ENCODE assay signal across 32 mouse cellular contexts in the genomic region with DNA sequence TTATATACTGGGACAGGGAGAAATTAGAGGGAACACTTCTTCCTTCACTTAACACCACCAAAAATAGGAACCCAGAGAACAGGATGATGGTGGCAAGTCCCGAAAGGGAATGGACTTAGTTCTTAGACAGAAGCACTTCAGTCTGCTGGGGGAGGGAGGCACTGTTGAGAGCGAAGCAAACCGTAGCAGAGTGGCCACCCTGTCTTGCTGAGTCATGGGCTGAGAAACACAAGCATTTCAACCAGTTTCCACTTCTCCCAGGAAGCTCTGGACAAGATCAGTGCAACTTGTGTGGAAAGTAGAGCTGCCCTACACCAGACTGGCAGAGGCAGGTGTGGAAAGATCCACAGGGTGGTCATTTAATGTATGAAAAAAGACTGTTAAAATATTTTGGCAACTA. TPM values are rescaled to one million over a fixed set of nuclear protein-coding genes. Genes with fewer than 3 reads are reported as not detected.
DNase-seq lines count a peak whose midpoint lies in the region; ATAC-seq and TF ChIP-seq lines count a peak whose summit lies in the region.
"Had no signal": no experiment of that assay in that cellular context is flagged by ENCODE, and none has a peak within 500 bp of the region (broad histone marks: within the 10 kb centered on the region; RNA-seq: fewer than 3 reads in every experiment).

No protein-coding gene starts in this region.

- H3K36me3 ChIP-seq in heart, adult 2 months (ENCODE audit: control insufficient read depth, insufficient read depth, low read length) = no peaks in the 10 kb centered on the region; the same call in 1 of the 2 replicates
- H3K36me3 ChIP-seq in heart, embryonic 11.5 days (ENCODE audit: control insufficient read depth, insufficient read depth, low read length) = peaks cover 72% of the 10 kb centered on the region
- H3K36me3 ChIP-seq in macrophage (ENCODE audit: inconsistent target) = peaks cover 80% of the 10 kb centered on the region
- H3K36me3 ChIP-seq in forebrain, embryonic 11.5 days (ENCODE audit: control insufficient read depth, insufficient read depth, low read length) = peaks cover 22% of the 10 kb centered on the region

- H3K9me3 ChIP-seq in heart, embryonic 11.5 days (replicated peaks; ENCODE audit: control insufficient read depth, low read length) = no peaks in the 10 kb centered on the region
- no peaks in the 10 kb centered on the region for H3K9me3 ChIP-seq in forebrain, embryonic 11.5 days (ENCODE audit: control insufficient read depth, low read length)
- H3K9me3 ChIP-seq: forebrain, embryonic 12.5 days; limb, embryonic 10.5 days; midbrain, embryonic 10.5 days had no signal

- H3K79me2 ChIP-seq in heart, adult 2 months (replicated peaks; ENCODE audit: control insufficient read depth, insufficient read depth, low read length) = no peaks in the 10 kb centered on the region
- H3K79me2 ChIP-seq in macrophage (ENCODE audit: inconsistent target) = no peaks in the 10 kb centered on the region

- DNase-seq in heart, adult 2 months = no peak
- DNase-seq in 416B (ENCODE audit: low read depth) (peak; percentile 44), NIH3T3 (ENCODE audit: low read depth) (peak; percentile 15)
- DNase-seq in layer of hippocampus, adult 11-12 months (ENCODE audit: low spot score) = no peak
- DNase-seq in forebrain, embryonic 11.5 days (ENCODE audit: low spot score) = no peak
- DNase-seq: adrenal gland, postnatal 14 days; cerebellum, adult 11 months; cerebellum, adult 9-11 months; gastrocnemius, postnatal 10 days; heart, postnatal 4 days; kidney, adult 18-20 months; kidney, postnatal 4 days; liver, postnatal 0 days; lung, postnatal 10 days; thymus, adult 18-20 months; thymus, postnatal 4 days had no signal

- no peak for ATAC-seq in heart, embryonic 11.5 days (replicated peaks; ENCODE audit: insufficient number of reproducible peaks, low FRiP score, low TSS enrichment)
- ATAC-seq in forebrain, embryonic 11.5 days (replicated peaks; ENCODE audit: low FRiP score) = no peak
- ATAC-seq: inflammation-experienced regulatory T-cells, adult 6 months; midbrain, embryonic 16.5 days had no signal

- no peak for TF ChIP-seq POLR2A in heart, adult 2 months (IDR thresholded peaks at IDR 0.05; ENCODE audit: insufficient read depth, low read depth, low read length)

- no peaks in the 10 kb centered on the region for H3K27me3 ChIP-seq in heart, adult 2 months (ENCODE audit: control insufficient read depth, insufficient read depth, low read length)
- no peaks in the 10 kb centered on the region for H3K27me3 ChIP-seq in heart, embryonic 11.5 days (ENCODE audit: control insufficient read depth, insufficient read depth, low read length)
- no peaks in the 10 kb centered on the region for H3K27me3 ChIP-seq in forebrain, embryonic 11.5 days (ENCODE audit: control insufficient read depth, insufficient read depth, low read length)
- H3K27me3 ChIP-seq: forebrain, embryonic 12.5 days had no signal

- H3K27ac ChIP-seq in heart, adult 2 months = peak overlapping the region; percentile 28; the same call in 1 of the 2 replicates
- H3K27ac ChIP-seq in heart, embryonic 11.5 days (ENCODE audit: low read depth, low read length) = no peak overlapping the region
- peak overlapping the region; percentile 31 for H3K27ac ChIP-seq in macrophage
- H3K27ac ChIP-seq in forebrain, embryonic 11.5 days (ENCODE audit: low read depth, low read length) = no peak overlapping the region
- H3K27ac ChIP-seq: forebrain, embryonic 12.5 days; hindbrain, embryonic 14.5 days; limb, embryonic 10.5 days; midbrain, embryonic 10.5 days had no signal

- H3K9ac ChIP-seq in heart, adult 2 months (ENCODE audit: low read depth, low read length) = no peak overlapping the region
- no peak overlapping the region for H3K9ac ChIP-seq in heart, embryonic 11.5 days (ENCODE audit: low read depth, low read length)
- no peak overlapping the region for H3K9ac ChIP-seq in forebrain, embryonic 11.5 days (ENCODE audit: low read length)
- H3K9ac ChIP-seq: forebrain, embryonic 12.5 days; hindbrain, embryonic 14.5 days; liver, postnatal 0 days had no signal

- H3K4me1 ChIP-seq in heart, adult 2 months (ENCODE audit: control insufficient read depth, insufficient read depth, low read length) = no peaks in the 10 kb centered on the region
- H3K4me1 ChIP-seq in heart, embryonic 11.5 days (ENCODE audit: control insufficient read depth, insufficient read depth, low read length) = no peaks in the 10 kb centered on the region
- no peaks in the 10 kb centered on the region for H3K4me1 ChIP-seq in forebrain, embryonic 11.5 days (replicated peaks; ENCODE audit: control insufficient read depth, insufficient read depth, low read length)
- H3K4me1 ChIP-seq: forebrain, embryonic 12.5 days; limb, embryonic 10.5 days; midbrain, embryonic 10.5 days had no signal

- 49% methylated on average over 3 of the region's 3 CpGs for WGBS in heart, adult 2 months
- WGBS in heart, embryonic 11.5 days (ENCODE audit: insufficient replicate concordance) = 55% methylated on average over 3 of the region's 3 CpGs
- WGBS in macrophage (ENCODE audit: missing documents) = 10% methylated on average over 3 of the region's 3 CpGs
- 82% methylated on average over 3 of the region's 3 CpGs for WGBS in forebrain, embryonic 11.5 days

- H3K4me3 ChIP-seq in heart, adult 2 months = no peak overlapping the region
- H3K4me3 ChIP-seq in heart, embryonic 11.5 days (ENCODE audit: low read depth, low read length) = no peak overlapping the region
- no peak overlapping the region for H3K4me3 ChIP-seq in macrophage (ENCODE audit: inconsistent target)
- H3K4me3 ChIP-seq in forebrain, embryonic 11.5 days (ENCODE audit: low read depth, low read length) = no peak overlapping the region
- H3K4me3 ChIP-seq: forebrain, embryonic 12.5 days; limb, embryonic 10.5 days; midbrain, embryonic 10.5 days; myocyte had no signal

- H3K4me2 ChIP-seq in heart, embryonic 11.5 days = no peak overlapping the region
- no peak overlapping the region for H3K4me2 ChIP-seq in forebrain, embryonic 11.5 days (ENCODE audit: low read depth, low read length, severe bottlenecking)
- H3K4me2 ChIP-seq: forebrain, embryonic 12.5 days; hindbrain, embryonic 14.5 days had no signal

- no peak for TF ChIP-seq EP300 in heart, adult 2 months (IDR thresholded peaks at IDR 0.05; ENCODE audit: insufficient read depth, low read depth, low read length)

- no peak for TF ChIP-seq CTCF in heart, adult 2 months (IDR thresholded peaks at IDR 0.05)

- intact Hi-C loops in heart, adult 2 months (cut with DNase I) = no loop called here

RNA-seq across cellular contexts. Expression of a gene that starts 13.3 kb away (rescaled TPM):
- not detected for total RNA-seq in heart, adult 2 months (2021)
- polyA plus RNA-seq in heart, adult 2 months (2012; rRNA removed) = 0.12 TPM in 1 of 2 replicates, not detected in the other
- polyA plus RNA-seq in heart, embryonic 11.5 days (2014; fragmentation: Nextera tagmentation; extraction: Ambion mirVana) = 0.13 TPM in 1 of 2 replicates, not detected in the other
- total RNA-seq in macrophage (2018; cell fraction: chromatin; rRNA removed) = not detected
- total RNA-seq in macrophage (2018; cell fraction: cytosol; rRNA removed) = not detected
- not detected for total RNA-seq in macrophage (2018; cell fraction: nucleus; rRNA removed)
- not detected in 3 replicates for polyA plus RNA-seq in macrophage (2018)
- 0.29 TPM in 1 of 2 replicates, not detected in the other for polyA plus RNA-seq in forebrain, embryonic 11.5 days (2014; fragmentation: Nextera tagmentation; extraction: Ambion mirVana)
- total RNA-seq: adrenal gland, postnatal 14 days; gastrocnemius, postnatal 10 days; heart, adult 8-10 months; heart, postnatal 4 days; layer of hippocampus, postnatal 10 days; left cerebral cortex, adult 8-10 months; liver, adult 2 months had no signal
- polyA plus RNA-seq: cortical plate, adult 2 months; embryonic facial prominence, embryonic 11.5 days; heart, embryonic 16.5 days; hindbrain, embryonic 14.5 days; limb, embryonic 10.5 days; liver, adult 2 months; liver, postnatal 0 days; midbrain, embryonic 10.5 days; midbrain, embryonic 16.5 days had no signal

RNA-seq across cellular contexts. Expression of a gene that starts 35.4 kb away (rescaled TPM):
- total RNA-seq in heart, adult 2 months (2021) = 10 to 100 TPM; 25.9 to 28.6 TPM
- polyA plus RNA-seq in heart, adult 2 months (2012; rRNA removed) = 19.8 and 31.4 TPM in 2 replicates
- polyA plus RNA-seq in heart, embryonic 11.5 days (2014; fragmentation: Nextera tagmentation; extraction: Ambion mirVana) = 43.2 and 55.1 TPM in 2 replicates
- 10 to 100 TPM; 38.4 to 79.8 (median 62.3) TPM for total RNA-seq in macrophage (2018; cell fraction: chromatin; rRNA removed)
- 10 to 100 TPM; 28.5 to 54.9 (median 46.4) TPM for total RNA-seq in macrophage (2018; cell fraction: cytosol; rRNA removed)
- 10 to 100 TPM; 33.3 to 79.8 (median 49.9) TPM for total RNA-seq in macrophage (2018; cell fraction: nucleus; rRNA removed)
- 36.7 to 45.2 TPM (median 38.3 TPM) in 3 replicates for polyA plus RNA-seq in macrophage (2018)
- 85.3 and 94.0 TPM in 2 replicates for polyA plus RNA-seq in forebrain, embryonic 11.5 days (2014; fragmentation: Nextera tagmentation; extraction: Ambion mirVana)

Comparison
In these comparisons a context has a peak if more than half of its experiments do, and no peak if none do; other contexts are left out.
1. H3K27ac ChIP-seq: peak in heart, adult 2 months (single experiment) and macrophage (single experiment); none in heart, embryonic 11.5 days (single experiment) and forebrain, embryonic 11.5 days (single experiment).
2. DNase-seq: peak in 416B (single experiment) and NIH3T3 (single experiment); none in heart, adult 2 months (0 of 2), layer of hippocampus, adult 11-12 months (single experiment) and forebrain, embryonic 11.5 days (single experiment).